Mouse (Mus musculus): ENCODE results near the gene Rps18. TPM values are rescaled to one million over a fixed set of nuclear protein-coding genes. Genes with fewer than 3 reads are reported as not detected.

Rps18 gene
- polyA plus RNA-seq, 1 experiment from 2014 or later: 829 TPM

DNA sequence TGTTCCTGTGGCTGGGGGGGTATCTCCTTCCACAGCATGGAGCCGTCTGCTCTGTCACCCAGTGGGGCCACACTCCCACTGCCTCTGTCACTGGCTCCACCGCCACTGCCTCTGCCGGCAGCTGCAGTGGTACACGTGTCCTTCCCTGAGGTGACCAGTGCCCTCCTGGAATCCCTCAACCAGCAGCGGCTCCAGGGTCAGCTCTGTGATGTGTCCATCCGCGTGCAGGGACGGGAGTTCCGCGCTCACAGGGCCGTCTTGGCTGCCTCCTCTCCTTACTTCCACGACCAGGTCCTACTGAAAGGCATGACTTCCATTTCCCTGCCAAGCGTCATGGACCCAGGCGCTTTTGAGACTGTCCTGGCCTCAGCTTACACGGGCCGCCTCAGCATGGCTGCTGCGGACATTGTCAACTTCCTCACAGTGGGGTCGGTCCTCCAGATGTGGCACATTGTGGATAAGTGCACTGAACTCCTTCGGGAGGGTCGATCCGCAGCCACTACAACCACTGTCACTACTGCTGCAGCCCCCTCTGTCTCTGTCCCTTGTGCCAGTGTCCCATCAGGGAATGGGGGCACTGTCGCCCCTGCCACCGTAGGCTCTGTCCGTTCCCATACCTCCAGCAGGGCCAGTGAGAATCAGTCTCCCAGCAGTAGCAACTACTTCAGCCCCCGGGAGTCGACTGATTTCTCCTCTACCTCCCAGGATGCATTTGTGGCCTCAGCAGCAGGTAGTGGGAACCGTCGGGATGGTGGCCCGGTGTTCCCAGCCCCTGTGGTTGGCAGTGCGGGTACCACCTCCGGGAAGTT lies 38.8 kb downstream of the Rps18 start:
- 89% methylated on average over 26 of the region's 31 CpGs for WGBS (ENCODE audit: missing documents)
- peaks cover 88% of the 10 kb centered on the region for H3K79me2 ChIP-seq (ENCODE audit: inconsistent target)
- H3K36me3 ChIP-seq (ENCODE audit: inconsistent target): peaks cover 46% of the 10 kb centered on the region; the same call in 1 of the 2 replicates

DNA sequence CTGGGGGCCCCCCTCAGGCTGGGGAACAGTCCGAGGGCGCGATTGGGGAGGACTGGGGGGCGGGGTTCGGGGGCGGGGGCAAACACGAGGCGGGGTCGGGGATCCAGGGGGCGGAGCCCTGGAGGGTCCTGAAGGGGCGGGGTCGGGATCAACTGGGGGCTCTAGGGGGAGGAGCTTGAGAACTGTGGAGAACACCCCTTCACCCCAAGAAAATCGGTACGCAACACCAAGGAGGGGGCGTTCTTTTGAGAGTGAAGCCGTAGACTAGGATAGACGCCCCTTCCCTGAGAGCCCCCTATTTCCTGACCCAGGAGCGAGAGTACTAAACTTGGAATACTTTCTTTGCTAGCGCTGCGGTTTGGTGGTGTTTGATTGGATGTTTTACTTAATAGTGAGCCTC lies 39.5 kb downstream of the Rps18 start:
- peak overlapping the region; percentile 38 for H3K27ac ChIP-seq
- peaks cover 52% of the 10 kb centered on the region; the same call in 1 of the 2 replicates for H3K36me3 ChIP-seq (ENCODE audit: inconsistent target)
- H3K4me3 ChIP-seq (ENCODE audit: inconsistent target): peak overlapping the region; percentile 74
- WGBS (ENCODE audit: missing documents): 0% methylated on average over 10 of the region's 20 CpGs
- peaks cover 88% of the 10 kb centered on the region for H3K79me2 ChIP-seq (ENCODE audit: inconsistent target)

More for the DNA sequence above, 38.8 kb downstream of the Rps18 start:
- Histone ChIP-seq H3K27ac (peak overlapping the region; percentile 38; the same call in 1 of the 2 replicates), H3K4me3 (ENCODE audit: inconsistent target) (peak overlapping the region; percentile 74)

- Histone ChIP-seq H3K27ac (peak within 1 kb of the TSS; percentile 38), H3K79me2 (ENCODE audit: inconsistent target) (peaks cover 88% of the 10 kb centered on the region), H3K4me3 (ENCODE audit: inconsistent target) (peak within 1 kb of the TSS; percentile 74), H3K36me3 (ENCODE audit: inconsistent target) (peaks cover 56% of the 10 kb centered on the region; the same call in 1 of the 2 replicates)
- 0% methylated on average over 27 of the region's 34 CpGs for WGBS (ENCODE audit: missing documents)
Measured at GRCm38 (mm10) chr17:33915671-33916250, 40.0 kb downstream of the Rps18 start, which contains the start of the genes Tapbp and Zbtb22. Gene Tapbp (plus strand): TSS chr17:33915899. Gene Zbtb22 (plus strand): TSS chr17:33915904.

- H3K36me3 ChIP-seq (ENCODE audit: inconsistent target): peaks cover 56% of the 10 kb centered on the region; the same call in 1 of the 2 replicates
- H3K4me3 ChIP-seq (ENCODE audit: inconsistent target): no peak overlapping the region
- 77% methylated on average over 13 of the region's 13 CpGs for WGBS (ENCODE audit: missing documents)
Measured at GRCm38 (mm10) chr17:33914969-33915391, 40.8 kb downstream of the Rps18 start.

DNA sequence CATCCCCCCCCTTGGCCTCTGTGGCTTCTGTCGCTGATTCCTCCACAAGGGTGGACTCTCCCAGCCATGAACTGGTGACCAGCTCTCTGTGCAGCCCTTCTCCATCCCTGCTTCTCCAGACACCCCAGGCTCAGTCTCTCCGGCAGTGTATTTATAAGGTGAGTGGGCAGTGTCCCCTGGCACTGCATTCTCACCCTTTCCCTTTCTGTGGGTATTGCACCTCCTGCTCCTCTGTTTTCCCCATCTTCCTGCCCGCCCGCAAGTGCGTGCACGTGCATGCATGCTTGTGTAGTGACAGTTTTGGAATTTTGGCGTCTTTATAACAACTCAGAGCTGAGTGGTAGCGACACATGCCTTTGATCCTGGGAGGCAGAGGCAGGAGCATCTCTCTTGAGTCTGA lies 41.9 kb downstream of the Rps18 start:
- Histone ChIP-seq H3K4me3 (ENCODE audit: inconsistent target) (no peak overlapping the region), H3K36me3 (ENCODE audit: inconsistent target) (peaks cover 56% of the 10 kb centered on the region; the same call in 1 of the 2 replicates), H3K27ac (no peak overlapping the region), H3K79me2 (ENCODE audit: inconsistent target) (peaks cover 80% of the 10 kb centered on the region)
- 97% methylated on average over 8 of the region's 8 CpGs for WGBS (ENCODE audit: missing documents)

More at GRCm38 (mm10) chr17:33914969-33915391, 40.8 kb downstream of the Rps18 start:
- peaks cover 88% of the 10 kb centered on the region for H3K79me2 ChIP-seq (ENCODE audit: inconsistent target)
- H3K27ac ChIP-seq: no peak overlapping the region

GRCm38 (mm10) chr17:33913264-33913663 lies 42.5 kb downstream of the Rps18 start:
- no peak overlapping the region for H3K27ac ChIP-seq
- peaks cover 79% of the 10 kb centered on the region for H3K79me2 ChIP-seq (ENCODE audit: inconsistent target)
- peaks cover 55% of the 10 kb centered on the region; the same call in 1 of the 2 replicates for H3K36me3 ChIP-seq (ENCODE audit: inconsistent target)
- WGBS (ENCODE audit: missing documents): 93% methylated on average over 10 of the region's 10 CpGs
- no peak overlapping the region for H3K4me3 ChIP-seq (ENCODE audit: inconsistent target)

DNA sequence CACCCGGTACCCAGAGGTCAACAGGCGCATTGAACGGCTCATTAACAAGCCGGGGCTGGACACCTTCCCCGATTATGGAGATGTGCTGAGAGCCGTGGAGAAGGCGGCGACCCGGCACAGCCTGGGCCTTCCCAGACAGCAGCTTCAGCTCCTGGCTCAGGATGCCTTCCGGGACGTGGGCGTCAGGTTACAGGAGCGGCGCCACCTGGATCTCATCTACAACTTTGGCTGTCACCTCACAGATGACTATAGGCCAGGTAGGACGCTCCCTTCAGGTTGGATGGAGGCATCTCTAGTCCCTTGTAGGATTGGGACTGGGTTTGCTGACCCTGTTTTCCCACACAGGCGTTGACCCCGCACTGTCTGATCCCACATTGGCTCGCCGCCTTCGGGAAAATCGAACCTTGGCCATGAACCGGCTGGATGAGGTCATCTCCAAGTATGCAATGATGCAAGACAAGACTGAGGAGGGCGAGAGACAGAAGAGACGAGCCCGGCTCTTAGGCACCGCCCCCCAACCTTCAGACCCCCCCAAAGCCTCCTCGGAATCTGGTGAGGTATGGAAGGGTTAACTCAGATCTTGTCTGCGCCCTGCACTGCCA lies 43.9 kb downstream of the Rps18 start:
- 95% methylated on average over 27 of the region's 28 CpGs for WGBS (ENCODE audit: missing documents)
- Histone ChIP-seq H3K36me3 (ENCODE audit: inconsistent target) (peaks cover 43% of the 10 kb centered on the region; the same call in 1 of the 2 replicates), H3K4me3 (ENCODE audit: inconsistent target) (no peak overlapping the region), H3K27ac (no peak overlapping the region), H3K79me2 (ENCODE audit: inconsistent target) (peaks cover 77% of the 10 kb centered on the region)

DNA sequence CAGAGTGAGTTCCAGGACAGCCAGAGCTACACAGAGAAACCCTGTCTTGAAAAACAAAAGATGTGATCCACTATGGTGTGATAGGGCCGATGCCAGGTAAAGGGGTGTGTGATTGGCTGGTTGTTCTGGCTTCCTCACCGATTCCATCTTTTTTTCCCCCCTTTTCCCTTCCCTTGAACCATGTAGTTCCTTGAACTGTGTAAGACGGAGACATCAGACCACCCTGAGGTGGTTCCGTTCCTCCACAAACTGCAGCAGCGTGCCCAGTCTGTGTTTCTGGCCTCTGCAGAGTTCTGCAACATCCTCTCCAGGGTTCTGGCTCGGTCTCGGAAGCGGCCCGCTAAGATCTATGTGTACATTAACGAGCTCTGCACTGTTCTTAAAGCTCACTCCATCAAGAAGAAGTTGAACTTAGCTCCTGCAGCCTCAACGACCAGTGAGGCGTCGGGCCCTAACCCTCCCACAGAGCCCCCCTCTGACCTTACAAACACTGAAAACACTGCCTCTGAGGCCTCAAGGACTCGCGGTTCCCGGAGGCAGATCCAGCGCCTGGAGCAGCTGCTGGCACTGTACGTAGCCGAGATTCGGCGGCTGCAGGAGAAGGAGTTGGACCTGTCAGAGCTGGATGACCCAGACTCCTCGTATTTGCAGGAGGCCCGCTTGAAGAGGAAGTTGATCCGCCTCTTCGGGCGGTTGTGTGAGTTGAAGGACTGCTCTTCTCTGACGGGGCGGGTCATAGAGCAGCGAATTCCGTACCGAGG lies 44.6 kb downstream of the Rps18 start:
- H3K79me2 ChIP-seq (ENCODE audit: inconsistent target): peaks cover 71% of the 10 kb centered on the region
- no peak overlapping the region for H3K27ac ChIP-seq
- H3K36me3 ChIP-seq (ENCODE audit: inconsistent target): peaks cover 41% of the 10 kb centered on the region; the same call in 1 of the 2 replicates
- peak overlapping the region; percentile 95; the same call in 1 of the 2 replicates for H3K4me3 ChIP-seq (ENCODE audit: inconsistent target)
- 94% methylated on average over 29 of the region's 31 CpGs for WGBS (ENCODE audit: missing documents)

DNA sequence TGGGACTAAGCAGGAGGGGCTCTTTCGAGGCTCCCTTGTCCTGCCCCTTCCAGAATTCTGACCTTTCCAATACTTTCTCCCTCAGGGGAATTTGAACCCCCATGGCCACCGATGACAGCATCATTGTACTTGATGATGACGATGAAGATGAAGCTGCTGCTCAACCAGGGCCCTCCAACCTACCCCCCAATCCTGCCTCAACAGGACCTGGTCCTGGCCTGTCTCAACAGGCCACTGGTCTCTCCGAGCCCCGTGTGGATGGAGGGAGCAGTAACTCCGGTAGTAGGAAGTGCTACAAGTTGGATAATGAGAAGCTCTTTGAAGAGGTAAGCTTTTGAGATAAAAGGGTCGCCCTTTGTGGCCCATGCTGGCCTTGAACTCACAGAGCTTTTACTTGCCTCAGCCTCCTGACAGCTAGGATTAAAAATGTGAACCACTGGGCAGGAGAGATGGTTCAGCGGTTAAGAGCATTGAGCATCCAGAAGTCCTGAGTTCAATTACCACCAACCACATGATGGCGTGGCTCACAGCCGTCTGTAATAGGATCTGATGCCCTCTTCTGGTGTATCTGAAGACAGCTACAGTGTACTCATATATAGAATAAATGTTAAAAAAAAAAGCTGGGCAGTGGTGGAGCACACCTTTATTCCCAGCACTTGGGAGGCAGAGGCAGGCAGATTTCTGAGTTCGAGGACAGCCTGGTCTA lies 45.3 kb downstream of the Rps18 start:
- Histone ChIP-seq H3K27ac (peak overlapping the region; percentile 93), H3K36me3 (ENCODE audit: inconsistent target) (peaks cover 41% of the 10 kb centered on the region; the same call in 1 of the 2 replicates), H3K79me2 (ENCODE audit: inconsistent target) (peaks cover 70% of the 10 kb centered on the region), H3K4me3 (ENCODE audit: inconsistent target) (peak overlapping the region; percentile 95)
- 41% methylated on average over 11 of the region's 11 CpGs for WGBS (ENCODE audit: missing documents)

- Histone ChIP-seq H3K79me2 (ENCODE audit: inconsistent target) (peaks cover 67% of the 10 kb centered on the region), H3K27ac (peak overlapping the region; percentile 93), H3K36me3 (ENCODE audit: inconsistent target) (peaks cover 37% of the 10 kb centered on the region; the same call in 1 of the 2 replicates), H3K4me3 (ENCODE audit: inconsistent target) (peak overlapping the region; percentile 95)
- WGBS (ENCODE audit: missing documents): 3% methylated on average over 14 of the region's 14 CpGs
Measured at GRCm38 (mm10) chr17:33909869-33910250, 45.9 kb downstream of the Rps18 start.

DNA sequence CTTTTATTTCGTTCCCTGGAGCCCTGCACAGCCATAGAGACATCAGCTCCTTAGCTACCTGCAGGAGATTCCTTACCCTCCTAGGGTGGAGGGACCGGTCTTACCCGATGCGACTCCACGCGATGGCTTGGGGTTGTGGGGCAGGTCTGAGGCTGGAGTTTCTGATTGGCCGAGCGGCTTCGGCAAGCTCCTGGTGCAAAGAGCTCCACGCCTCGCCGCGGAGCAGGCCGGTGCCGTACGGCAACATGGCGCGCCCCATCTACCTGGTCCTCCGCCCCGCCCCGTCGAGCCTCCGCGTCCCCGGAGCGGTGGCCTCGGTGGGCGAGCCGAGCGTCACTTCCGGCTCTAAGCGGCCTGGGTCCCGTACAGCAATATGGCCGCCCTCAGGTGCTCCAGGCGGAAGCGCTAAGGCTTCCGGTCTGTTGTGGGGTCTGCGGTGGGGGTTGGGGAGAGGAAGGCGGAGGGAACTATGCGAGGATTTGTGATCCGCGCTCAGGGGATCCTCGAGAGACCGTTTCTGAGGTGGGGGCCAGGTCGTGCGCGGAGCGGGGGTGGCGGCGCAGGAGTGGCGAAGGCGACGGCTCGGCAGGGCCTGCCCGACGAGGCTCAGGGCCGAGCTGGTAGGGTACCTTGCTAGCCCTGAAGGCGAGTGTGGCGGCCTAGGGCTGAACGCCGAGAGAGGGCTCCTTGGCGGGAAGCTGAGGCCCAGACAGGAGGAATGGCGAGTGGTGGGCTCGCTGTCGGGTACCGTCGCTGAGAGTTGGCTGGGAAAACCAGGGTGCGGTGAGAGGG lies 46.5 kb downstream of the Rps18 start, which contains the start of gene Daxx:
Daxx (plus strand) TSS at position 338 of the 792 bp plus-strand sequence.
- H3K4me3 ChIP-seq (ENCODE audit: inconsistent target): peak within 1 kb of the TSS; percentile 95
- H3K27ac ChIP-seq: peak within 1 kb of the TSS; percentile 93
- under 1% methylated on average over 68 of the region's 68 CpGs for WGBS (ENCODE audit: missing documents)
- peaks cover 61% of the 10 kb centered on the region for H3K79me2 ChIP-seq (ENCODE audit: inconsistent target)
- peaks cover 31% of the 10 kb centered on the region; the same call in 1 of the 2 replicates for H3K36me3 ChIP-seq (ENCODE audit: inconsistent target)

- H3K4me3 ChIP-seq (ENCODE audit: inconsistent target): peak overlapping the region; percentile 70
- H3K36me3 ChIP-seq (ENCODE audit: inconsistent target): peaks cover 23% of the 10 kb centered on the region; the same call in 1 of the 2 replicates
- under 1% methylated on average over 42 of the region's 44 CpGs for WGBS (ENCODE audit: missing documents)
- peak overlapping the region; percentile 51 for H3K27ac ChIP-seq
- peaks cover 53% of the 10 kb centered on the region for H3K79me2 ChIP-seq (ENCODE audit: inconsistent target)
Measured at GRCm38 (mm10) chr17:33908331-33909076, 47.3 kb downstream of the Rps18 start.
